Mouse (Mus musculus) heart, embryonic 10.5 days (tissue): Measurements from ENCODE around the gene Poll. TPM values are rescaled to one million over a fixed set of nuclear protein-coding genes. Genes with fewer than 3 reads are reported as not detected.
A peak's percentile ranks its signal among the peaks of the same experiment; 100 is the strongest.

Experiments used
- DNase-seq: peaks from one replicate; pipeline ENCODE4 v3.0.0-alpha.2; 2017; ENCODE audit warnings: low spot score
- H3K27ac ChIP-seq: fragments of 300-500 bp; sonication (generic); 2 replicates; pipeline ENCODE4 v1.5.1; 2016; ENCODE audit warnings: mild to moderate bottlenecking
- H3K27me3 ChIP-seq: fragments of 300-500 bp; sonication (generic); 2 replicates; pipeline ENCODE4 v1.6.1; 2016; ENCODE audit warnings: mild to moderate bottlenecking; ENCODE audit not compliant: poor library complexity, insufficient read depth, severe bottlenecking
- H3K36me3 ChIP-seq: fragments of 300-500 bp; sonication (generic); 2 replicates; pipeline ENCODE4 v1.6.1; 2016; ENCODE audit warnings: mild to moderate bottlenecking, moderate library complexity
- H3K4me1 ChIP-seq: fragments of 300-500 bp; sonication (generic); 2 replicates; pipeline ENCODE4 v1.6.1; 2016; ENCODE audit warnings: mild to moderate bottlenecking
- H3K4me3 ChIP-seq: fragments of 300-500 bp; sonication (generic); 2 replicates; pipeline ENCODE4 v1.5.1; 2016; ENCODE audit warnings: mild to moderate bottlenecking, moderate library complexity
- H3K9me3 ChIP-seq: fragments of 300-500 bp; sonication (generic); 2 replicates; pipeline ENCODE4 v1.6.1; 2016; ENCODE audit warnings: mild to moderate bottlenecking, moderate library complexity
- WGBS: fragments of 180-500 bp; shearing (Covaris S2); methylation state at CpG from one replicate; pipeline ENCODE4 v1.1.7; 2016; 5-methylcytosine and 5-hydroxymethylcytosine counted together
- polyA plus RNA-seq: library from polyadenylated mRNA; unstranded; fragments of >200 nt; fragmentation: Nextera tagmentation; extraction: Ambion mirVana; gene quantifications from 2 replicates; pipeline ENCODE4 v1.2.1, GENCODE M21; 2016

The Poll gene
- polyA plus RNA-seq, 1 experiment from 2014 or later = 19.2 TPM

- WGBS = 17% methylated on average over 3 of the region's 3 CpGs
- Histone ChIP-seq H3K27ac (peak overlapping the region; percentile 79), H3K27me3 (peaks cover 92% of the 10 kb centered on the region)
These were observed 18.3 kb downstream of the Poll start for GRCm38 (mm10) chr19:45542061-45542460.

DNA sequence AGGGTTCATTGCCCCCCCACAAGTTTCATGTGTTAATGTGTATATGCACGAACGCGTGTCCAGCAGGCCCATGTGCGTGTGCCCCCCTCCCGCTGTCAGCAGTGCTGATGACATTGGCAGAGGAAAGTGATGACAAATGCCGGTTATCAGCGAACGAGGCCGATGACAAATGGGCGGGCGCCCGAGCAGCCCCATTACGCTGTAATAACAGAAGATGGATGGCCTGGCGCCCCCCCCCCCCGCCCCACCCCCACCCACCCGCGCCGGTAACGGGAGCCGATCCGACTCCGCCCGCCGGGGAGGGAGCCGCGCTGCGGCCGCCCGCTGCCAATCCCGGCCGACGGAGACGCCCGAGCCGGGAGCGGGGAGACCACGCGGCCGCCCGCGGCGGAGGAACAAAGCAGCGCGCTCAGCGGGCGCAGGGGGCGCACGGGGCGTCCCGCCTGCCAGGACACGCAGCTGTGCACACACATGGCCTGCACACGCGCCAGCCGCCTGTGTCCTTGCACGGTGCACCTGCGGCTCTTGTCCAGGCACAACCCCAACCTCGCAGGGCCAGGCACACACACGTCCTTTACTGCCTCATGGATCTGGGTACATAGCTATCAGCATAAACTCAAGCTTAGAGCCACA, 18.8 kb downstream of the Poll start:
- 0% methylated on average over 42 of the region's 58 CpGs for WGBS
- DNase-seq = no peak
- H3K9me3 ChIP-seq = no peaks in the 10 kb centered on the region

More at GRCm38 (mm10) chr19:45542061-45542460, 18.3 kb downstream of the Poll start:
- H3K4me3 ChIP-seq = peak overlapping the region; percentile 59
- DNase-seq = no peak
- no peaks in the 10 kb centered on the region for H3K9me3 ChIP-seq
- H3K4me1 ChIP-seq = peaks cover 33% of the 10 kb centered on the region
- no peaks in the 10 kb centered on the region for H3K36me3 ChIP-seq

DNA sequence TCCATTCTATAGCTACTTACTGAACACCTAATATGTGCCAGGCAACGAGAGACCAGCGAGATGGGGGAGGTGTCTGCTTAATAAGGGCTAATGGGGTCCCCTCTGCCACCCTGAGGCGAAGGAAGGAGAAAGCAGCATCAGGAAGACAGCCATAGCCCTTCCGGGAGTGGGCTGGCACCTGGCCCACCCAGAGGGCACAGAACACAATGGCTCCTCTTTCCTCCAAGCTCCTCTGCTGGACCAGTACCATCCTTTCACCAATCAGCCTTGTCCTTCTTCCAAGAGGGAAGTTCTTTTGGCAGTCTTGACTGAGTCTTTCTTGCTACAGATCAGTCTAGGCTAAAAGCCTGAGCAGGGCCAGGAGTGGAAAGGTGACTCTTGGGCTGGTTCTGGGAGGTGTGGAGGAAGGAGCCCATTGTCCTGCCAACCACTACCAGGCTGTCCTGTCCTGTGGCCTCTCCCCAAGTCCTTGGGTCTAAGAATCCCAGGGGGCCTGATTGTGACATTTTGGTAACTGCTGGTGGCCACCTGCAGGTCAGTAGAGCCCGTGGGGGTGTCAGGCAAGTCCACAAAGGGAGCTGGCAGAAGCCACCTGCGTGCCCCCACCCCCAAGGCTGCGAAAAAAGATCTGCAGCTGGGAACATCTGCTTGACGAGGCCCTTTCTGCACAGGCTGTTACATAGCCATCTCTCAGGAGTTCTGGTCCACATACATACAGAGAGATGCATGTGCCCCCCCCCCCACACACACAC, 19.5 kb downstream of the Poll start:
- Histone ChIP-seq H3K4me1 (peaks cover 34% of the 10 kb centered on the region), H3K9me3 (no peaks in the 10 kb centered on the region), H3K27me3 (peaks cover 91% of the 10 kb centered on the region), H3K36me3 (no peaks in the 10 kb centered on the region), H3K4me3 (peak overlapping the region; percentile 59), H3K27ac (peak overlapping the region; percentile 79)
- 27% methylated on average over 8 of the region's 8 CpGs for WGBS
- DNase-seq = no peak

More for the DNA sequence above, 18.8 kb downstream of the Poll start:
- H3K36me3 ChIP-seq = no peaks in the 10 kb centered on the region
- peaks cover 32% of the 10 kb centered on the region for H3K4me1 ChIP-seq
- peak overlapping the region; percentile 59 for H3K4me3 ChIP-seq
- peaks cover 91% of the 10 kb centered on the region for H3K27me3 ChIP-seq
- peak overlapping the region; percentile 79 for H3K27ac ChIP-seq

DNA sequence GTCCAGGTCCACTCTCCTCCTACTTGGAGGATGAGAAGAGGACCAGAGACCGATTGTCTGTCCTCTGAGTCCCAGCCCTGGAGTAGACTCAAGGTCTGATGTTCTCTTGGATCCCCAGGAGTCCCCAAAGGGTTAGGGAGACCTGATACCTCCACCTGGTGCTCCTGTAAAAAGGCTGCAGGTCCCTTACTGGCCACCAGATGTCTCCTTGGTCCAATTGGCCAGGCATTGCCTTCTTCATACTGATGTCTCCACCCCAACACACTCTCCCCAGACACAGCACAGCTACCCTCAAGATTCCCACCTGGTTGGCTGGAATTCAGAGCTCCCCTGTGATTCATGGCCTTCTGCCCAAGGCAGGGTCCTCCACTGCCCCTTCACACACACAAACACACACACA, 22.8 kb downstream of the Poll start:
- Histone ChIP-seq H3K9me3 (no peaks in the 10 kb centered on the region), H3K4me1 (peaks cover 37% of the 10 kb centered on the region), H3K4me3 (no peak overlapping the region), H3K36me3 (no peaks in the 10 kb centered on the region), H3K27ac (no peak overlapping the region), H3K27me3 (peaks cover 71% of the 10 kb centered on the region)
- DNase-seq = no peak
- 39% methylated on average over 1 of the region's 1 CpGs for WGBS

DNA sequence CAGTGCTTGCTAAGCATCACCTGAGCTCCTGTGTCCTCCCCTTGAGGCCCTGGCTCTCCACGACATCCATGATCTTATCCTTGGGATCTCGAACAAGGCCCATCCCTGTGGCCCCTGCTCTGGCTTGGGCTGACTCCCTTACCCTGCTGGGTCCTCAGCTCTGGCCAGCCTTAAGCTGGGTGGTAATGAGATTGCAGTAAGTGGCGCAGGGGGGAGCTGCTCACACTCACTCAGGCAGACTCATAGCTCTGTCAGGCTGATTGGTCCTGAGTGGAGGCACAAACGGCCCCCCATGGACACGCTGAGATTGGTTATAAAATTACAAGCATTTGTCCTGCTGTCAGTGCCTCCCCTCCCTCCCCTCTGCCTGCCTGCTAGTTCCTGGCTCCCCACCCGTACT, 24.4 kb downstream of the Poll start:
- 29% methylated on average over 6 of the region's 6 CpGs for WGBS
- Histone ChIP-seq H3K36me3 (no peaks in the 10 kb centered on the region), H3K27ac (no peak overlapping the region), H3K4me1 (peaks cover 42% of the 10 kb centered on the region), H3K9me3 (no peaks in the 10 kb centered on the region), H3K4me3 (no peak overlapping the region), H3K27me3 (peaks cover 55% of the 10 kb centered on the region)
- DNase-seq = no peak

DNA sequence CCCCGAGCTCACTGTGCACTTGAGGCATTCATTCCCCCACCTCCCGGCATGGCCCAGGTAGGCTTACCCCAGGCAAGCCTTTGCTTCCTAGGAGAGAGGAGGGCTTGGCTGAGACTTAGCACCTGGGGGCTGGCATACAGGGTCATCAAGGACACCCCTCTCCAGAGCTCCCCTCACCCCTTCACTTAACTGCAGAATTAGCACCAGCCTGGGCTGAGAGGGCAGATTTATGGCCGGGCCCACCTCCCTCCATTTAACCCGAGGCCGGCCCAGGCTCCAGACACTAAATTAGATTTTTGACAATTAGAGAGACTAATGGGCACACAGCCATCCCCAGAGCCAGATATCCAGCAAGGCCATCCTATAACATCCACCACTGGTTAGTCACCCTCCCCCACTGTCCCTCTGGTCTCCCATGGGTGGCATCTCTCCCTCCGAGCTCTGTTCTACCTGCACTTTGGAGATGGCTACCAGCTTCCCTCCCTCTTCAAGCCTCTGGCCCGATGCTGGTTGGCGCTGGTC, 25.1 kb downstream of the Poll start:
- no peaks in the 10 kb centered on the region for H3K9me3 ChIP-seq
- no peak overlapping the region for H3K4me3 ChIP-seq
- peaks cover 45% of the 10 kb centered on the region for H3K4me1 ChIP-seq
- 78% methylated on average over 8 of the region's 8 CpGs for WGBS
- H3K36me3 ChIP-seq = no peaks in the 10 kb centered on the region; the same call in 1 of the 2 replicates
- no peak overlapping the region for H3K27ac ChIP-seq
- DNase-seq = no peak
- H3K27me3 ChIP-seq = peaks cover 49% of the 10 kb centered on the region

- H3K9me3 ChIP-seq = no peaks in the 10 kb centered on the region
- DNase-seq = no peak
- peaks cover 62% of the 10 kb centered on the region for H3K4me1 ChIP-seq
- no peak overlapping the region for H3K4me3 ChIP-seq
- H3K36me3 ChIP-seq = peaks cover 16% of the 10 kb centered on the region
- H3K27ac ChIP-seq = no peak overlapping the region
- 63% methylated on average over 7 of the region's 7 CpGs for WGBS
- H3K27me3 ChIP-seq = peaks cover 33% of the 10 kb centered on the region
These were observed 26.7 kb downstream of the Poll start for GRCm38 (mm10) chr19:45533617-45534016.

DNA sequence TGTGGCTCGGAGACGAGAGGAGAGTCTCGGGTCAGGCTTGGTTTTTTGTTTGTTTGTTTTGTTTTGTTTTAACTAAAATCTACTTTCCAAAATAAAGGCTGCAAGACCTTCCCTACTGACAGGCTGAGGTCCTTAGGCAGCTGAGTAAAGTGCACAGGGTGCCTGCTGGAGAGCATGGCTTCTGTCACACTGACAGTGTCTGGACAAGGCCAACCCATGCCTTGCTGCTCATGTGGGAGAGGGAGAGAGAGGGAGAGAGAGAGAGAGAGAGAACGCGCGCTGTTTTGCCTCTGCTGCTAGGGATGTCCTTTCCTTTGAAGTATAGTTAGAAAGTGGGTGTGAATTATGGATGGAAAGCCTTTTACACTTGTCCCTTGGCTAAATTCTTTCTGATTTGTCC, 28.8 kb downstream of the Poll start:
- 37% methylated on average over 6 of the region's 6 CpGs for WGBS
- Histone ChIP-seq H3K4me3 (no peak overlapping the region), H3K27ac (peak overlapping the region; percentile 67; the same call in 1 of the 2 replicates), H3K9me3 (no peaks in the 10 kb centered on the region), H3K36me3 (peaks cover 36% of the 10 kb centered on the region), H3K27me3 (peaks cover 19% of the 10 kb centered on the region), H3K4me1 (peaks cover 81% of the 10 kb centered on the region)
- no peak for DNase-seq

- peaks cover 8% of the 10 kb centered on the region for H3K27me3 ChIP-seq
- H3K4me1 ChIP-seq = peaks cover 75% of the 10 kb centered on the region
- 59% methylated on average over 15 of the region's 15 CpGs for WGBS
- no peak for DNase-seq
- no peak overlapping the region for H3K4me3 ChIP-seq
- H3K27ac ChIP-seq = peak overlapping the region; percentile 67
- H3K9me3 ChIP-seq = no peaks in the 10 kb centered on the region
- peaks cover 42% of the 10 kb centered on the region for H3K36me3 ChIP-seq
These were observed 29.9 kb downstream of the Poll start for GRCm38 (mm10) chr19:45530200-45530995.

- DNase-seq = peak; percentile 72
- H3K4me3 ChIP-seq = no peak overlapping the region
- H3K27me3 ChIP-seq = no peaks in the 10 kb centered on the region
- no peak overlapping the region for H3K27ac ChIP-seq
- peaks cover 66% of the 10 kb centered on the region for H3K4me1 ChIP-seq
- WGBS = 72% methylated on average over 5 of the region's 5 CpGs
- no peaks in the 10 kb centered on the region for H3K9me3 ChIP-seq
- peaks cover 53% of the 10 kb centered on the region for H3K36me3 ChIP-seq
These were observed 31.0 kb downstream of the Poll start for GRCm38 (mm10) chr19:45529294-45529693.

DNA sequence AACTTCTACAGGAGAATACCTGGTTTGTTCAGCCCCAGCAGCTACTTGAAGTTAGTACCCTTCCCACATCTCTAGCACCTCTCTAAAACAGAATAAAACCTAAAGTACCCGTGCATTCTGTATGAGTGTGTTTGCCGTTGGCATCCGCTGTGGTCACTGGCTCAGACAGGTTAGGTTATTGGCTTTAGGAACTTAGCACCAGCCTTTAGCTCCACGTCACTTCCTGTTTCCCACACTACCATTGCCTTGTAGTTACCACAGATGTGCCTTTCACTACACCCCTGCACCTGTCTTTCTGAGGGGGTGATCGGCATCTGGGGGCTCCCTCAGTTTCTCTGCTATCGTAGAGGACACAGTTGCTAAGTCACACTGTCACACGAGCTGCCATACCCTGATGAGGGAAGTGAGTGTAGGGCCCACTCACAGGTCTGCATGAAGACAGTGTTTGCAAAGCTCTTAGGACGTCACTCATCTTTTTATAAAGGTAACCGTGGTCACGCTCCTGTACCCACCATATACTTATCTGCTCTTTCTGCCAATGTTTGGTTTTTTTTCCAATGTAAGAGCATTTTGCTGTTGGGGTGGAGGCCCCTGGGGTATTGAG, 32.3 kb downstream of the Poll start:
- DNase-seq = no peak
- Histone ChIP-seq H3K4me3 (no peak overlapping the region), H3K9me3 (no peaks in the 10 kb centered on the region), H3K36me3 (peaks cover 65% of the 10 kb centered on the region), H3K4me1 (peaks cover 61% of the 10 kb centered on the region), H3K27ac (no peak overlapping the region), H3K27me3 (no peaks in the 10 kb centered on the region)
- 90% methylated on average over 10 of the region's 10 CpGs for WGBS

- Histone ChIP-seq H3K4me3 (no peak overlapping the region), H3K4me1 (peaks cover 57% of the 10 kb centered on the region), H3K27ac (no peak overlapping the region), H3K27me3 (no peaks in the 10 kb centered on the region), H3K36me3 (peaks cover 70% of the 10 kb centered on the region), H3K9me3 (no peaks in the 10 kb centered on the region)
- 64% methylated on average over 7 of the region's 7 CpGs for WGBS
- no peak for DNase-seq
These were observed 32.9 kb downstream of the Poll start for GRCm38 (mm10) chr19:45527382-45527781.
